Comparison of ENCODE assay signal across 9 mouse cellular contexts in the genomic region with DNA sequence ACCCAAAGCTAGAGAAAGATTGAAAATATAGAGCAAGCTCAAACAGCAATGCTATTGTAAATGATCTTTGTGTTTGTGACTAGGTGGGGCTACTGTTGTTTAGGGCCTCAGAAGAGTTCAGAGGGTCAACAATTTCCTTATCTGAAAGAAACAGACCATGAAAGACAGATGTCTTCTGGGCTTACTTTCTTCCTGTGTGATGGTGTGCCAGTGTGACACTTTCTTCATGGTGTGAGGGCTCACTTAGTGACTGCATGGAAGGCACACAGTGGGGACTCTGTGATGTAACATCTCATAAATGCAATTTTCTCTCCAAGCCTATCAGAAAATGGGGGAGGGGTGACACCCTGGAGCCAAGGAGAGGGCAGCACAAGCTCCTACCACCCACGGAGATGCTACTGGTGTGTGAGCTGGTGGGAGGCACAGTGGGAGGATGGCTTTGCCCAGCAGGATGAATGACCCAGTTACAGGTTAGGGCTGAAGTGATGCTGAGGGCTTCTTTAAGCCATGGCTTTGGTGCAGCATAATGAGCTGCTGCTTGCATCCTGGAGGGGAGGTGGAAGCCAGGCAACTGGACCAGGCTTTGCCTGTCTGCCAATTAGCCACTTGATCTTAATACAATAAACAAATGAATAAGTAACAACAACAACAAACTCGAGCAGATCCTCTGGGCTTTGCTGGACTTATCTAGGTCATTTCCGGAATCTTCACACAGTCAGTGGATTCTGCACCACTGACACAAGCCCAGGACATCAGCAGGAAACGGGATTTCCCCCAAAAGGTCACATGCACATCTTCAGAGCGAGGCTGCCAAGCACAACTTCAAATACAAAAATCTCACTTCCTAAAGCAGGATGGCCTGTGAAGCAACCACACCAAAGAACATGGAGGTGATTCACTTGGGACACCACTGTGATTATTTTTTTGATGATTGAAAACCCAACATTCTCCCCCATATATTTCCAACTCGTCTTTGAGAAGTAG. TPM values are rescaled to one million over a fixed set of nuclear protein-coding genes. Genes with fewer than 3 reads are reported as not detected.
DNase-seq lines count a peak whose midpoint lies in the region; ATAC-seq and TF ChIP-seq lines count a peak whose summit lies in the region.
"Had no signal": no experiment of that assay in that cellular context is flagged by ENCODE, and none has a peak within 500 bp of the region (broad histone marks: within the 10 kb centered on the region; RNA-seq: fewer than 3 reads in every experiment).

No protein-coding gene starts in this region.

- WGBS in kidney, adult 2 months, result 44% methylated on average over 6 of the region's 6 CpGs
- 30% methylated on average over 6 of the region's 6 CpGs for WGBS in heart, embryonic 16.5 days
- 46% methylated on average over 6 of the region's 6 CpGs for WGBS in midbrain, embryonic 11.5 days

- no peaks in the 10 kb centered on the region for H3K36me3 ChIP-seq in kidney, adult 2 months (ENCODE audit: control insufficient read depth, insufficient read depth, low read length)
- H3K36me3 ChIP-seq in heart, embryonic 16.5 days (ENCODE audit: control insufficient read depth, insufficient read depth), result no peaks in the 10 kb centered on the region
- no peaks in the 10 kb centered on the region for H3K36me3 ChIP-seq in midbrain, embryonic 11.5 days (ENCODE audit: control insufficient read depth, insufficient read depth, low read length)

- no peaks in the 10 kb centered on the region for H3K9me3 ChIP-seq in heart, embryonic 16.5 days (replicated peaks; ENCODE audit: control insufficient read depth, low read length)
- no peaks in the 10 kb centered on the region for H3K9me3 ChIP-seq in midbrain, embryonic 11.5 days (ENCODE audit: control insufficient read depth, low read length)

- no peak for TF ChIP-seq CTCF in kidney, adult 2 months (conservative IDR thresholded peaks at IDR 0.05; ENCODE audit: insufficient read depth, insufficient read length, low read depth, low read length)

- H3K4me2 ChIP-seq in heart, embryonic 16.5 days (ENCODE audit: low read depth, low read length), result no peak overlapping the region
- no peak overlapping the region for H3K4me2 ChIP-seq in midbrain, embryonic 11.5 days

- H3K9ac ChIP-seq in heart, embryonic 16.5 days (ENCODE audit: low read length), result no peak overlapping the region
- H3K9ac ChIP-seq in midbrain, embryonic 11.5 days (ENCODE audit: low read length), result no peak overlapping the region

- no peak for TF ChIP-seq POLR2A in kidney, adult 2 months (IDR thresholded peaks at IDR 0.05; ENCODE audit: low read depth, low read length)

- H3K27ac ChIP-seq in kidney, adult 2 months (ENCODE audit: insufficient read depth, low read depth, low read length), result no peak overlapping the region
- peak overlapping the region; percentile 71 for H3K27ac ChIP-seq in heart, embryonic 16.5 days (ENCODE audit: low read length)
- no peak overlapping the region for H3K27ac ChIP-seq in midbrain, embryonic 11.5 days (ENCODE audit: low read depth, low read length)

- H3K4me3 ChIP-seq in kidney, adult 2 months (ENCODE audit: insufficient read depth, low read depth, low read length), result no peak overlapping the region
- no peak overlapping the region for H3K4me3 ChIP-seq in heart, embryonic 16.5 days (ENCODE audit: low read length)
- no peak overlapping the region for H3K4me3 ChIP-seq in midbrain, embryonic 11.5 days (ENCODE audit: low read depth, low read length)

- ATAC-seq in heart, embryonic 16.5 days (replicated peaks; ENCODE audit: extremely low read depth, insufficient read depth, low FRiP score), result no peak
- no peak for ATAC-seq in midbrain, embryonic 11.5 days (ENCODE audit: low FRiP score)

- intact Hi-C loops in gastrocnemius, postnatal 14 days (cut with DNase I; ENCODE audit: low total_unique reads), result no loop called here

- no peaks in the 10 kb centered on the region for H3K27me3 ChIP-seq in kidney, adult 2 months (replicated peaks; ENCODE audit: control insufficient read depth, insufficient read depth, low read length)
- no peaks in the 10 kb centered on the region for H3K27me3 ChIP-seq in heart, embryonic 16.5 days (ENCODE audit: control insufficient read depth, insufficient read depth, low read length)
- H3K27me3 ChIP-seq in midbrain, embryonic 11.5 days (ENCODE audit: control insufficient read depth, insufficient read depth, low read length), result no peaks in the 10 kb centered on the region

- DNase-seq in kidney, adult 2 months, result peak; percentile 45
- DNase-seq in kidney, postnatal 10 days, result no peak
- peak; percentile 36 for DNase-seq in MEL-GATA-1-ER (ENCODE audit: extremely low read depth, low read depth)
- peak; percentile 71 for DNase-seq in naive thymus-derived CD4-positive, alpha-beta T cell, adult 2 months (ENCODE audit: low read depth)
- no peak for DNase-seq in midbrain, embryonic 11.5 days (ENCODE audit: low spot score, missing footprints)
- no peak for DNase-seq in testis, postnatal 10 days (ENCODE audit: low spot score)
- no peak for DNase-seq in gastrocnemius, postnatal 14 days
- DNase-seq: cerebellum, adult 8-10 months had no signal

- H3K4me1 ChIP-seq in kidney, adult 2 months (ENCODE audit: control insufficient read depth, insufficient read depth, low read length), result peaks cover 4% of the 10 kb centered on the region; the same call in 1 of the 2 replicates
- peaks cover 22% of the 10 kb centered on the region for H3K4me1 ChIP-seq in heart, embryonic 16.5 days (ENCODE audit: control insufficient read depth, insufficient read depth, low read length)
- peaks cover 3% of the 10 kb centered on the region; the same call in 1 of the 2 replicates for H3K4me1 ChIP-seq in midbrain, embryonic 11.5 days (ENCODE audit: control insufficient read depth, insufficient read depth, low read length)

RNA-seq across cellular contexts. Expression of a gene that starts 46.5 kb away (rescaled TPM):
- 4.5 and 5.9 TPM in 2 replicates for polyA plus RNA-seq in kidney, adult 2 months (2012; rRNA removed)
- polyA plus RNA-seq in heart, embryonic 16.5 days (2015; fragmentation: Nextera tagmentation; extraction: Ambion mirVana), result 58.2 and 58.4 TPM in 2 replicates
- 85.1 and 91.9 TPM in 2 replicates for polyA plus RNA-seq in midbrain, embryonic 11.5 days (2014; fragmentation: Nextera tagmentation; extraction: Ambion mirVana)
- 1 to 10 TPM; 5.1 to 6.4 TPM for total RNA-seq in gastrocnemius, postnatal 14 days (2021)

Comparison
In these comparisons a context has a peak if more than half of its experiments do, and no peak if none do; other contexts are left out.
1. DNase-seq: peak in kidney, adult 2 months (single experiment), MEL-GATA-1-ER (single experiment) and naive thymus-derived CD4-positive, alpha-beta T cell, adult 2 months (single experiment); none in kidney, postnatal 10 days (single experiment), midbrain, embryonic 11.5 days (single experiment), testis, postnatal 10 days (single experiment) and gastrocnemius, postnatal 14 days (single experiment).